Mouse (Mus musculus) bone marrow macrophage, adult 2 months (primary cell): ENCODE results near the gene Ahsg.

Experiments used
- CTCF ChIP-seq: IDR thresholded peaks from 2 replicates; pipeline ENCODE4 v1.5.1; 2012; ENCODE audit warnings: low read depth, mild to moderate bottlenecking, low read length, moderate library complexity
- POLR2A ChIP-seq: IDR thresholded peaks from 2 replicates; pipeline ENCODE4 v1.6.1; 2012; ENCODE audit warnings: mild to moderate bottlenecking, low read depth, low read length, borderline replicate concordance

- no peak for TF ChIP-seq CTCF
- no peak for TF ChIP-seq POLR2A
These were observed at the start of gene Ahsg for GRCm38 (mm10) chr16:22890683-22891510.
